Mouse (Mus musculus) right cerebral cortex, postnatal 25 days (tissue): ENCODE measurements around the gene Dgkg.

Source experiments
- DNase-seq: peaks from one replicate; pipeline ENCODE4 v3.0.0; 2022

Dgkg gene

GRCm38 (mm10) chr16:22494815-22495214 is 162.2 kb downstream of the Dgkg start:
- DNase-seq, result no peak

- DNase-seq, result no peak
Measured at GRCm38 (mm10) chr16:22493396-22493795, 163.6 kb downstream of the Dgkg start.

GRCm38 (mm10) chr16:22491446-22492166 is 165.4 kb downstream of the Dgkg start:
- DNase-seq, result peak; percentile 61

- DNase-seq, result no peak
Measured at GRCm38 (mm10) chr16:22483900-22484299, 173.1 kb downstream of the Dgkg start.

GRCm38 (mm10) chr16:22479322-22479721 is 177.7 kb downstream of the Dgkg start:
- DNase-seq, result no peak

GRCm38 (mm10) chr16:22471728-22472127 is 185.3 kb downstream of the Dgkg start:
- DNase-seq, result no peak

- no peak for DNase-seq
Measured at GRCm38 (mm10) chr16:22469385-22469784, 187.6 kb downstream of the Dgkg start.

- DNase-seq, result no peak
Measured at GRCm38 (mm10) chr16:22467111-22467510, 189.9 kb downstream of the Dgkg start.

- no peak for DNase-seq
Measured at GRCm38 (mm10) chr16:22466381-22466780, 190.6 kb downstream of the Dgkg start.

- DNase-seq, result no peak
Measured at GRCm38 (mm10) chr16:22462220-22462619, 194.8 kb downstream of the Dgkg start.

- no peak for DNase-seq
Measured at GRCm38 (mm10) chr16:22461728-22462127, 195.3 kb downstream of the Dgkg start.

GRCm38 (mm10) chr16:22460960-22461359 is 196.1 kb downstream of the Dgkg start:
- no peak for DNase-seq

- DNase-seq, result no peak
Measured at GRCm38 (mm10) chr16:22452082-22452481, 204.9 kb downstream of the Dgkg start.

- DNase-seq, result no peak
Measured at GRCm38 (mm10) chr16:22448093-22448492, 208.9 kb downstream of the Dgkg start.

- no peak for DNase-seq
Measured at GRCm38 (mm10) chr16:22444786-22445185, 212.2 kb downstream of the Dgkg start.

- DNase-seq, result no peak
Measured at GRCm38 (mm10) chr16:22442202-22442601, 214.8 kb downstream of the Dgkg start.

- no peak for DNase-seq
Measured at GRCm38 (mm10) chr16:22441317-22441716, 215.7 kb downstream of the Dgkg start.

GRCm38 (mm10) chr16:22440269-22440668 is 216.8 kb downstream of the Dgkg start:
- peak; percentile 57 for DNase-seq

- peak; percentile 99 for DNase-seq
Measured at GRCm38 (mm10) chr16:22439499-22440177, 217.4 kb downstream of the Dgkg start, which contains the start of gene Etv5. TSS of gene Etv5 (minus strand) at chr16:22439719.

- peak; percentile 75 for DNase-seq
Measured at GRCm38 (mm10) chr16:22438441-22439373, 218.3 kb downstream of the Dgkg start.

- DNase-seq, result no peak
Measured at GRCm38 (mm10) chr16:22436106-22436505, 220.9 kb downstream of the Dgkg start.

GRCm38 (mm10) chr16:22434530-22434929 is 222.5 kb downstream of the Dgkg start:
- no peak for DNase-seq

GRCm38 (mm10) chr16:22433944-22434343 is 223.1 kb downstream of the Dgkg start:
- DNase-seq, result no peak
